Mouse (Mus musculus) ES-E14 (cell line): ENCODE measurements around the gene Fastk. TPM values are rescaled to one million over a fixed set of nuclear protein-coding genes. Genes with fewer than 3 reads are reported as not detected.

ENCODE experiments used
- DNase-seq: peaks from one replicate; pipeline ENCODE4 v3.0.0-alpha.2; 2013; ENCODE audit warnings: low read depth, low spot score
- H3K27ac ChIP-seq: 2 replicates; pipeline ENCODE4 v1.5.1; 2012; ENCODE audit warnings: low read depth, mild to moderate bottlenecking, low read length, moderate library complexity, mixed read lengths; ENCODE audit not compliant: poor library complexity, insufficient read depth, severe bottlenecking
- H3K36me3 ChIP-seq: 2 replicates; pipeline ENCODE4 v1.6.1; 2012; ENCODE audit warnings: mild to moderate bottlenecking, low read length, moderate library complexity, mixed read lengths; ENCODE audit not compliant: control insufficient read depth, poor library complexity, insufficient read depth, severe bottlenecking
- H3K4me1 ChIP-seq, 2 experiments: fragments of 150-350 bp in 1 of 2; sonication (generic) in 1 of 2; 2 replicates each; pipeline ENCODE4 v1.6.1; 2012; ENCODE audit warnings: low read length in 2 of 2, mild to moderate bottlenecking in 1 of 2, mixed read lengths in 1 of 2; ENCODE audit not compliant: control insufficient read depth in 2 of 2, insufficient read depth in 2 of 2, poor library complexity in 1 of 2
- H3K4me3 ChIP-seq, 2 experiments: fragments of 150-350 bp in 1 of 2; sonication (generic) in 1 of 2; 2 replicates each; pipeline ENCODE4 v1.5.1; 2012; ENCODE audit warnings: low read length in 2 of 2, low read depth in 1 of 2, mild to moderate bottlenecking in 1 of 2, mixed read lengths in 1 of 2; ENCODE audit not compliant: insufficient read depth in 1 of 2, poor library complexity in 1 of 2, severe bottlenecking in 1 of 2
- H3K9ac ChIP-seq: 2 replicates; pipeline ENCODE4 v1.6.1; 2012; ENCODE audit warnings: low read depth, mild to moderate bottlenecking, low read length, mixed read lengths; ENCODE audit not compliant: poor library complexity, insufficient read depth, severe bottlenecking
- H3K9me3 ChIP-seq: fragments of 150-350 bp; sonication (generic); 2 replicates; pipeline ENCODE4 v1.6.1; 2012; ENCODE audit warnings: low read depth, mild to moderate bottlenecking, low read length; ENCODE audit not compliant: control insufficient read depth, insufficient read depth
- CHD2 ChIP-seq: IDR thresholded peaks from 2 replicates; pipeline ENCODE4 v1.6.1; 2014; ENCODE audit warnings: mild to moderate bottlenecking, low read depth, low read length, inconsistent platforms
- HCFC1 ChIP-seq: IDR thresholded peaks from 2 replicates; pipeline ENCODE4 v1.6.1; 2012; ENCODE audit warnings: low read length, inconsistent platforms, borderline replicate concordance; ENCODE audit not compliant: insufficient read depth
- MAFK ChIP-seq: IDR thresholded peaks from 2 replicates; pipeline ENCODE4 v1.6.1; 2014; ENCODE audit warnings: mild to moderate bottlenecking, low read depth, low read length, inconsistent platforms; ENCODE audit not compliant: insufficient read depth
- ZC3H11A ChIP-seq: IDR thresholded peaks from 2 replicates; pipeline ENCODE4 v1.6.1; 2012; ENCODE audit warnings: low read depth, mild to moderate bottlenecking, inconsistent platforms, low read length, borderline replicate concordance
- ZNF384 ChIP-seq: IDR thresholded peaks from 2 replicates; pipeline ENCODE4 v1.6.1; 2012; ENCODE audit warnings: low read depth, low read length, inconsistent platforms
- in situ Hi-C, 2 experiments: fragments of 600-800 bp; cut with MboI; formaldehyde crosslinking; loops; one replicate each; pipeline ENCODE4 v1.15.1; 2025; ENCODE audit warnings: low sequenced_read_pairs in 2 of 2, inconsistent platforms in 1 of 2; ENCODE audit not compliant: unreplicated experiment in 2 of 2
- total RNA-seq: library from RNA; depleted of rRNA; stranded (reverse); fragments of 300-350 nt; gene quantifications from 2 replicates; pipeline ENCODE4 v1.2.3, GENCODE M21; 2012

Gene Fastk
- total RNA-seq, 1 experiment, result 70.4 TPM

- peaks cover 4% of the 10 kb centered on the region; the same call in 1 of the 2 replicates for H3K36me3 ChIP-seq
- peak overlapping the region; percentile 62 to 67 for H3K4me3 ChIP-seq
- no peak for DNase-seq
- in situ Hi-C loops, result no loop called here
- peak overlapping the region; percentile 41; the same call in 1 of the 2 replicates for H3K27ac ChIP-seq
- no peaks in the 10 kb centered on the region for H3K9me3 ChIP-seq
- peak overlapping the region; percentile 69 for H3K9ac ChIP-seq
- H3K4me1 ChIP-seq, result peaks cover 4 to 27% of the 10 kb centered on the region in 2 experiments; a peak in 2 of 4 replicates
- no peak for TF ChIP-seq HCFC1
- TF ChIP-seq ZNF384, result no peak
- TF ChIP-seq CHD2, result no peak
- no peak for TF ChIP-seq MAFK
- no peak for TF ChIP-seq ZC3H11A
Measured at GRCm38 (mm10) chr5:24424004-24424781, 20.9 kb downstream of the Fastk start.

DNA sequence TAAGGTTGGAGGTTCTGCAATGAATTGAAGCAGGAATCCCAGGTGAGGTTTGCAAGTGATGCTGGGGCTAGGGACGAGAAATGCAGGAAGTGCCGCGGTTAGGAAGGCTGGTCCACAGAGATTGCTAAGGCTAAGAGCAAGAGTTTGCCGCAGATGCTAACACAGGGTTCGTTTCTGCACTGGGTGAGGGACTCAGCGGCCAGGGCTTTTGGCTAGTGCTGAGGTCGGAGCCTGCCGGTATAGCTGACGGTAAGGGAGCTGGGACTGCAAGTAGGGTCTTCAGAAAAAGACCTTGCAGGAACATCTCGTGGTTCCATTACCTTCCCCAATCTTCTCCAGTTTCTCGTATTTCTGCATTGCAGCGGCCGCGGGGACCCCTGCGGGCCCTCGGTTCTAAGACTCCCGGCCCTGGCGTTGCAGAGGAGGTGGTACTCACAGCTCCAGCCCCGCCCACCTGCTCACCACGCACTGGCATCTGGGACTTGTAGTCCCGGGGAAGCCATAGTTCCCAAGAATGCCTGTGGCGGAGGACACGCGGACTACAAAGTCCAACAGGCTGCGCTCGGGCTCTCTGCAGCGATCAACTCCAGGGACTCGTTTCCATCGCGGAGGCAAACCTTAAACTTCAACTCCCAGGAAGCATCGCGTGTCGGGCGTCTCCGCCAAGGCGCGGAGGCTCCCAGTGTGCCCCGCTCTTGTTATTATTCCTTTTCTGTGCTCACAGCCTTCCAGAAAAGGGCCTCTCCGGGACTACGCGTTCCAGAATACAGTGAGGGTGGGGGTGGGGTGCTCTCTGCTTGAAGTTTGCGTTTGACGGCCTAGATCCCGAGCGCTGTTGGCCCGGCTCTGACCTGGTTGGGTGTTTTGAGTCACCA, 21.7 kb downstream of the Fastk start, which contains the start of the genes Cdk5 and Slc4a2:
Gene Cdk5, minus strand, starts transcription at position 402 of the 875 bp plus-strand sequence.
Gene Slc4a2, plus strand, starts transcription at position 709 of the 875 bp plus-strand sequence.
- in situ Hi-C loops, result no loop called here
- Histone ChIP-seq H3K9me3 (no peaks in the 10 kb centered on the region), H3K4me1 (peaks cover 4 to 27% of the 10 kb centered on the region in 2 experiments; a peak in 2 of 4 replicates), H3K36me3 (peaks cover 4% of the 10 kb centered on the region; the same call in 1 of the 2 replicates), H3K4me3 (peak within 1 kb of the TSS; percentile 76 to 82), H3K9ac (peak within 1 kb of the TSS; percentile 70), H3K27ac (peak within 1 kb of the TSS; percentile 41; the same call in 1 of the 2 replicates)
- TF ChIP-seq CHD2, result peak; percentile 82; the same call in 1 of the 2 replicates
- no peak for TF ChIP-seq MAFK
- TF ChIP-seq ZNF384, result no peak
- peak; percentile 99 for TF ChIP-seq HCFC1
- TF ChIP-seq ZC3H11A, result no peak
- peak; percentile 99 for DNase-seq

DNA sequence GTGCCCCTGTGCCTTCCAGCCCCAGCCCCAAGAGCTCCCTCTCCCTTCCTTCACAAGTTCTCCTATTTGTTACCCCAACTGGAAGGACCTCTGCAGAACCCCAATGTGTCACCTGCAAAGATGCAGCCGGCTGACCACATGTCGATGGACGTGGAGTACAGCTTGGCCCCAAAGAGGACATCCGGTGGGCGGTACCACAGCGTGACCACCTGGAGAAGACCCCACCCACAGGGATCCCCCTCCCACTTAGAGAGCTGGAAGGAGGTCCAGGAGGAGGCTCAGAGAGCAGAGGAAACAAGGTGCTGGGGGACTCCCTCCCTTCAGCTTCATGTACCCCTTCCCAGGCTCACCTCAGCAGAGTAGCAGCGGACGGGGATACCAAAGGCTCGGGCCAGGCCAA, 24.7 kb downstream of the Fastk start:
- H3K4me1 ChIP-seq, result peaks cover 0 to 4% of the 10 kb centered on the region in 2 experiments; a peak in 1 of 4 replicates
- no peaks in the 10 kb centered on the region for H3K9me3 ChIP-seq
- no peak overlapping the region for H3K27ac ChIP-seq
- H3K36me3 ChIP-seq, result peaks cover 6% of the 10 kb centered on the region; the same call in 1 of the 2 replicates
- H3K4me3 ChIP-seq, result no peak overlapping the region
- no peak overlapping the region for H3K9ac ChIP-seq
- in situ Hi-C loops, result no loop called here
- no peak for DNase-seq
- no peak for TF ChIP-seq ZC3H11A
- TF ChIP-seq CHD2, result no peak
- no peak for TF ChIP-seq MAFK
- no peak for TF ChIP-seq ZNF384
- no peak for TF ChIP-seq HCFC1

GRCm38 (mm10) chr5:24417587-24417986, 27.5 kb downstream of the Fastk start:
- TF ChIP-seq ZC3H11A, result no peak
- TF ChIP-seq ZNF384, result no peak
- no peak for TF ChIP-seq MAFK
- TF ChIP-seq HCFC1, result no peak
- TF ChIP-seq CHD2, result no peak
- H3K4me3 ChIP-seq, result no peak overlapping the region
- peaks cover 6% of the 10 kb centered on the region; the same call in 1 of the 2 replicates for H3K36me3 ChIP-seq
- DNase-seq, result no peak
- H3K9me3 ChIP-seq, result no peaks in the 10 kb centered on the region
- no peak overlapping the region for H3K27ac ChIP-seq
- in situ Hi-C loops, result loop anchor here in 1 of 2 experiments (5.0 kb wide), 1 partner anchor 35 kb away; the partner anchor contains the start of gene Agap3
- no peaks in the 10 kb centered on the region; a peak in 1 of 4 replicates for H3K4me1 ChIP-seq
- H3K9ac ChIP-seq, result no peak overlapping the region
